14 mouse cellular contexts compared by ENCODE assay signal in genomic region chr7:102282261-102282660, GRCm38 (mm10). TPM values are rescaled to one million over a fixed set of nuclear protein-coding genes. Genes with fewer than 3 reads are reported as not detected.
DNase-seq lines count a peak whose midpoint lies in the region; ATAC-seq and TF ChIP-seq lines count a peak whose summit lies in the region.
"Had no signal": no experiment of that assay in that cellular context is flagged by ENCODE, and none has a peak within 500 bp of the region (broad histone marks: within the 10 kb centered on the region; RNA-seq: fewer than 3 reads in every experiment).

No protein-coding gene starts in this region.

- no peak for ATAC-seq in cerebellum, adult (ENCODE audit: insufficient number of reproducible peaks, low FRiP score, low TSS enrichment)
- no peak for ATAC-seq in forebrain, embryonic 14.5 days
- ATAC-seq: midbrain, embryonic 16.5 days had no signal

- 17% methylated on average over 5 of the region's 5 CpGs for WGBS in liver, adult 2 months
- 84% methylated on average over 5 of the region's 5 CpGs for WGBS in forebrain, embryonic 14.5 days

- no peaks in the 10 kb centered on the region for H3K27me3 ChIP-seq in liver, adult 2 months (ENCODE audit: control insufficient read depth, insufficient read depth, low read length)
- H3K27me3 ChIP-seq in forebrain, embryonic 14.5 days (replicated peaks; ENCODE audit: control insufficient read depth, insufficient read depth, low read length), result no peaks in the 10 kb centered on the region
- H3K27me3 ChIP-seq: limb, embryonic 13.5 days; lung, embryonic 15.5 days; neural tube, embryonic 13.5 days had no signal

- intact Hi-C loops in heart, postnatal 25 days (cut with DNase I), result no loop called here

- peaks cover 17% of the 10 kb centered on the region for H3K4me1 ChIP-seq in liver, adult 2 months (ENCODE audit: control insufficient read depth, insufficient read depth, low read length)
- no peaks in the 10 kb centered on the region for H3K4me1 ChIP-seq in forebrain, embryonic 14.5 days (ENCODE audit: control insufficient read depth, insufficient read depth, low read length)
- H3K4me1 ChIP-seq: limb, embryonic 13.5 days; neural tube, embryonic 13.5 days had no signal

- H3K4me3 ChIP-seq in liver, adult 2 months (ENCODE audit: insufficient read depth, low read depth, low read length), result no peak overlapping the region
- H3K4me3 ChIP-seq in forebrain, embryonic 14.5 days (ENCODE audit: low read depth, low read length), result no peak overlapping the region
- H3K4me3 ChIP-seq: left cerebral cortex, adult 2 months; limb, embryonic 13.5 days; lung, embryonic 15.5 days; neural tube, embryonic 13.5 days had no signal

- no peaks in the 10 kb centered on the region for H3K36me3 ChIP-seq in liver, adult 2 months (ENCODE audit: control insufficient read depth, insufficient read depth, low read length)
- no peaks in the 10 kb centered on the region for H3K36me3 ChIP-seq in forebrain, embryonic 14.5 days (ENCODE audit: control insufficient read depth, insufficient read depth, low read length)
- H3K36me3 ChIP-seq: limb, embryonic 13.5 days; lung, embryonic 15.5 days; neural tube, embryonic 13.5 days had no signal

- peak; percentile 31 for DNase-seq in liver, adult 2 months (ENCODE audit: extremely low read depth, low read depth, low spot score)
- no peak for DNase-seq in liver
- peak; percentile 6 for DNase-seq in heart, postnatal 25 days (ENCODE audit: low spot score)
- peak; percentile 33 for DNase-seq in lung, postnatal 14 days
- no peak for DNase-seq in thymus, adult 18-20 months
- no peak for DNase-seq in forebrain, embryonic 14.5 days (ENCODE audit: low spot score)
- DNase-seq: cerebellum, adult 11 months; cerebellum, postnatal 36 days had no signal

- TF ChIP-seq POLR2A in liver, adult 2 months (IDR thresholded peaks at IDR 0.05; ENCODE audit: extremely low read depth, insufficient read depth, low read length), result no peak

- no peak overlapping the region for H3K27ac ChIP-seq in liver, adult 2 months (replicated peaks; ENCODE audit: insufficient read depth, low read depth, low read length)
- no peak overlapping the region for H3K27ac ChIP-seq in forebrain, embryonic 14.5 days (ENCODE audit: low read depth, low read length)
- H3K27ac ChIP-seq: left cerebral cortex, adult 2 months; limb, embryonic 13.5 days; lung, embryonic 15.5 days; neural tube, embryonic 13.5 days had no signal

- no peak overlapping the region for H3K9ac ChIP-seq in liver, adult 2 months (ENCODE audit: low read depth, low read length)
- no peak overlapping the region for H3K9ac ChIP-seq in forebrain, embryonic 14.5 days (ENCODE audit: low read length)
- H3K9ac ChIP-seq: limb, embryonic 13.5 days; lung, embryonic 15.5 days; neural tube, embryonic 13.5 days had no signal

- H3K79me2 ChIP-seq in liver, adult 2 months (ENCODE audit: control insufficient read depth, insufficient read depth, low read length), result peaks cover 23% of the 10 kb centered on the region; the same call in 1 of the 2 replicates

- no peak for TF ChIP-seq CTCF in liver, adult 2 months (IDR thresholded peaks at IDR 0.05; ENCODE audit: low read depth, low read length)

- H3K4me2 ChIP-seq in forebrain, embryonic 14.5 days (ENCODE audit: low read length), result no peak overlapping the region
- H3K4me2 ChIP-seq: limb, embryonic 13.5 days; lung, embryonic 15.5 days; neural tube, embryonic 13.5 days had no signal

- no peaks in the 10 kb centered on the region for H3K9me3 ChIP-seq in forebrain, embryonic 14.5 days (replicated peaks; ENCODE audit: control insufficient read depth, low read length)
- H3K9me3 ChIP-seq: limb, embryonic 13.5 days; lung, embryonic 15.5 days; neural tube, embryonic 13.5 days had no signal

RNA-seq across cellular contexts. Expression of gene Stim1, which starts 14.7 kb away (rescaled TPM):
- total RNA-seq in liver, adult 2 months (2014; rRNA removed), result 15.7 and 21.6 TPM in 2 replicates
- 25.4 and 28.0 TPM in 2 replicates for polyA plus RNA-seq in liver, adult 2 months (2012; rRNA removed)
- total RNA-seq in heart, postnatal 25 days (2021), result 10 to 100 TPM; 21.6 to 21.8 TPM
- polyA plus RNA-seq in forebrain, embryonic 14.5 days (2014; fragmentation: Nextera tagmentation; extraction: Ambion mirVana), result 6.5 and 8.8 TPM in 2 replicates

RNA-seq across cellular contexts. Expression of gene Rhog, which starts 26.4 kb away (rescaled TPM):
- total RNA-seq in liver, adult 2 months (2014; rRNA removed), result 3.9 and 6.6 TPM in 2 replicates
- 22.4 and 26.3 TPM in 2 replicates for polyA plus RNA-seq in liver, adult 2 months (2012; rRNA removed)
- total RNA-seq in heart, postnatal 25 days (2021), result 10 to 100 TPM; 24.8 to 30.5 TPM
- 22.0 and 24.8 TPM in 2 replicates for polyA plus RNA-seq in forebrain, embryonic 14.5 days (2014; fragmentation: Nextera tagmentation; extraction: Ambion mirVana)

Comparison
In these comparisons a context has a peak if more than half of its experiments do, and no peak if none do; other contexts are left out.
1. DNase-seq: peak in liver, adult 2 months (single experiment), heart, postnatal 25 days (single experiment) and lung, postnatal 14 days (single experiment); none in liver (single experiment), thymus, adult 18-20 months (0 of 2) and forebrain, embryonic 14.5 days (single experiment).